Mouse (Mus musculus) forebrain, embryonic 12.5 days (tissue): Measurements from ENCODE around the gene Mettl16. TPM values are rescaled to one million over a fixed set of nuclear protein-coding genes. Genes with fewer than 3 reads are reported as not detected.
A peak's percentile ranks its signal among the peaks of the same experiment; 100 is the strongest.
"Not testable (repeated sequence)": the region's sequence is repeated elsewhere in the genome, so short reads cannot be mapped to it uniquely, and the experiment has no call there.

Experiments used
- ATAC-seq: fragments of 200-750 bp; cut with Nextera tagmentation; 2 replicates; pipeline ENCODE4 v1.8.0; 2017; ENCODE audit warnings: moderate TSS enrichment; ENCODE audit not compliant: low FRiP score
- H3K27ac ChIP-seq: fragments of 300-500 bp; sonication (generic); 2 replicates; pipeline ENCODE4 v1.5.1; 2016; ENCODE audit warnings: mild to moderate bottlenecking
- H3K27me3 ChIP-seq: fragments of 300-500 bp; sonication (generic); 2 replicates; pipeline ENCODE4 v1.6.1; 2016; ENCODE audit warnings: mild to moderate bottlenecking
- H3K36me3 ChIP-seq: fragments of 300-500 bp; sonication (generic); replicated peaks from 2 replicates; pipeline ENCODE4 v1.6.1; 2016; ENCODE audit warnings: mild to moderate bottlenecking
- H3K4me1 ChIP-seq: fragments of 300-500 bp; sonication (generic); 2 replicates; pipeline ENCODE4 v1.6.1; 2016
- H3K4me2 ChIP-seq: fragments of 300-500 bp; sonication (generic); 2 replicates; pipeline ENCODE4 v1.6.1; 2016; ENCODE audit warnings: mild to moderate bottlenecking, moderate library complexity
- H3K4me3 ChIP-seq: fragments of 300-500 bp; sonication (generic); replicated peaks from 2 replicates; pipeline ENCODE4 v1.5.1; 2016; ENCODE audit warnings: mild to moderate bottlenecking
- H3K9ac ChIP-seq: fragments of 300-500 bp; sonication (generic); 2 replicates; pipeline ENCODE4 v1.6.1; 2016; ENCODE audit warnings: mild to moderate bottlenecking
- H3K9me3 ChIP-seq: fragments of 300-500 bp; sonication (generic); 2 replicates; pipeline ENCODE4 v1.6.1; 2016
- WGBS: fragments of 180-500 bp; shearing (Covaris S2); methylation state at CpG from one replicate; pipeline ENCODE4 v1.1.7; 2016; 5-methylcytosine and 5-hydroxymethylcytosine counted together
- polyA plus RNA-seq: library from polyadenylated mRNA; unstranded; fragments of >200 nt; fragmentation: Nextera tagmentation; extraction: Ambion mirVana; gene quantifications from 2 replicates; pipeline ENCODE4 v1.2.1, GENCODE M21; 2016

Gene Mettl16
- polyA plus RNA-seq, 1 experiment from 2014 or later, result 56.6 TPM

DNA sequence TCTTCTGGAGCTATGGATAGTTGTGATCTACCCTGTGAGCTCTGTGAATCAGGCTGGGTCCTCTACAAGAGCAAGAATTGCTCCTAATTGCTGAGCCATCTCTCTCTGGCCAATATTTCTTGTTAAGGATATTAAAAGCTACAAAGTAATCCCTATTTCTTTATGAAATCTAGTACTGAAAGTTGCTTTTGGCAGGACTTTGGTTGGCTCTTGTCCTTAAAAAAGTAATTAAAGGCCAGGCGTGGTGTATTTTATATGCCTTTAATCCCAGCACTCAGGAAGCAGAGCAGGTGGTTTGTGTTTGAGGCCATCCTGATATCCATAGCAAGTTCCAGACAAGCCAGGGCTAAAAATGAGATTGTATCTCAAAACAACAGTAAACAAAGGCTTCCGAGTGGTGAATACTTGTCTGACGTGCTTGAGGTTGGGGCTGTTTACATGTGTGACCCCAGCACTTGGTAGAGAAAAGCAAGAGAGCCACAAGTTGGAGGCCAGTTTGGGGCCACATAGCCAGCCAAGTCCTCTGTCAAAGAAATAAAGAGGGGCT, 33.5 kb downstream of the Mettl16 start:
- Histone ChIP-seq H3K9ac (no peak overlapping the region), H3K36me3 (peaks cover 54% of the 10 kb centered on the region), H3K9me3 (no peaks in the 10 kb centered on the region), H3K4me2 (no peak overlapping the region), H3K27me3 (no peaks in the 10 kb centered on the region), H3K4me1 (no peaks in the 10 kb centered on the region), H3K27ac (no peak overlapping the region), H3K4me3 (no peak overlapping the region)
- ATAC-seq, result no peak
- WGBS, result 91% methylated on average over 3 of the region's 3 CpGs

DNA sequence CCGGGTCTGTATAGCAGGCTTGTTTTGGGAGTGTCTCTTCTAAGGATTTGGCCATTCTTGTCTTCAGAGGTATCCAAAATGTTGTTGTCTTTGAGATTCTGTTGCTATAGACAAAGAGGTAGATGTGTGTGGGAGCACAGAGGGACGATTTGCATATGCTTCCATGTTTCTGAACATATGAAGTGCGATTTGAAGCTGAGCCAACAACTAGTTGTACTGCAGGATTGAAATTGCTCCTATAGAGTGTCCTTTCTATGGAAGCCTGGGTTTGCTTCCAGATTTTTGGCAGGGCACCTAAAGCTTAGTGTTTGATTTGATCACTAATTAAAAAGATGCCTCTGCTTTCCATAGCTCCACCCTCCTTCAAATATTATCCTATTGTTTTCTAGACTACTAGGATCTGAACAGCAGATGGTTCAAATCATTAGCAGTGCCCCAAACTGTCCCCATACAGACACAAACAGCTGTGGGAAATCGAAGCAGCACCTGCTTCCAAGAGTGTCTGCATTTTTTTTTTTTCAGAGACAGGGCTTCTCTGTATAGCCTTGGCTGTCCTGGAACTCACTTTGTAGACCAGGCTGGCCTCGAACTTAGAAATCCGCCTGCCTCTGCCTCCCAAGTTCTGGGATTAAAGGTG, 36.7 kb downstream of the Mettl16 start:
- Histone ChIP-seq H3K27me3 (no peaks in the 10 kb centered on the region), H3K9me3 (no peaks in the 10 kb centered on the region), H3K27ac (peak overlapping the region; percentile 46), H3K4me3 (no peak overlapping the region), H3K9ac (no peak overlapping the region), H3K36me3 (peaks cover 48% of the 10 kb centered on the region), H3K4me2 (no peak overlapping the region), H3K4me1 (no peaks in the 10 kb centered on the region)
- ATAC-seq, result no peak
- 91% methylated on average over 6 of the region's 6 CpGs for WGBS

DNA sequence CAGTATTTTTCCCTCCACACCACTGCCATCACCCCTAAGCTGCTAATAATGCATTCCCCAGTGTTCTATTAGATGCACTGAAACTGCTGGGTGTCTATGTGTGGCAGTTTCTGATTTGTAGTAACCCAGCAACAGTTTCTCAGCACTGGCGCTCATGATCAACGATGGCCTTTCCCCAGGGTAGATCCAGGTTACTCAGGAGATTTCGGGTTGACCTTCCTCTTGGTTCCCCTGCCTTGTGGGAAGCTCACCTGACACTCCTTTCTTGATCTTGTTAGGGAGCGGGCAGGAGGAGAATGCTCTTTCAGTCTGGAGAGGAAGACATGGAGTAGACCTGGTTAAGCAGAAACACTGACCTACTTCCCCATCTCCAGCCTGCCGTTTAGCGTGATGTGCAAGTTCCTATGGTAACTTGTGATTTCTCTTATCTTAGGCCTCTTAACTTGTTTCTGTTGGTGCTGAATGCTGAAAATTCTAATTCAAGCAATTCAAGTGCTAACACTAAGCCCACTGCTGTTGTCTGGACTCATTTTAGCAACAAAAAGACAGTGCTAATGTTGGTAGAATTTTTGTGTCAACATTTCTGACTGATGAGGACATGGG, 37.7 kb downstream of the Mettl16 start:
- 96% methylated on average over 6 of the region's 6 CpGs for WGBS
- no peak for ATAC-seq
- Histone ChIP-seq H3K36me3 (peaks cover 49% of the 10 kb centered on the region), H3K4me3 (no peak overlapping the region), H3K9ac (no peak overlapping the region), H3K4me2 (no peak overlapping the region), H3K4me1 (no peaks in the 10 kb centered on the region), H3K27ac (no peak overlapping the region), H3K27me3 (no peaks in the 10 kb centered on the region), H3K9me3 (no peaks in the 10 kb centered on the region)

DNA sequence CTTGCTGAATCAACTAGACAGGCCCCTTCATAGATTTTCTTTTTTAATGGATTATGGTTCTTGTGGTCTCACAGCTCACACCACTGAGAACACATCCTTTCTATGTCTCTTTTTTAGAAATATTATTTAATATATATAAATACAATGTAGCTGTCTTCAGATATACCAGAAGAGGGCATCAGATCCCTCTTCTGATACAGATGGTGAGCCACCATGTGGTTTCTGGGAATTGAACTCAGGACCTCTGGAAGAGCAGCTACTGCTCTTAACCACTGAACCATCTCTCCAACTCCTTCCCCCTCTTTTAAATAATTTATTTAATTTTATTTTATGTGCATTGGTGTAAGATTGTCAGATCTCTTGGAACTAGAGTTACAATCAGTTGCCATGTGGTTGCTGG, 39.5 kb downstream of the Mettl16 start:
- no peak overlapping the region for H3K4me2 ChIP-seq
- no peaks in the 10 kb centered on the region for H3K27me3 ChIP-seq
- H3K4me1 ChIP-seq, result no peaks in the 10 kb centered on the region
- no peak overlapping the region for H3K4me3 ChIP-seq
- H3K36me3 ChIP-seq, result peaks cover 39% of the 10 kb centered on the region
- H3K9ac ChIP-seq, result no peak overlapping the region
- no peak overlapping the region for H3K27ac ChIP-seq
- no peaks in the 10 kb centered on the region for H3K9me3 ChIP-seq
- ATAC-seq, result no peak

DNA sequence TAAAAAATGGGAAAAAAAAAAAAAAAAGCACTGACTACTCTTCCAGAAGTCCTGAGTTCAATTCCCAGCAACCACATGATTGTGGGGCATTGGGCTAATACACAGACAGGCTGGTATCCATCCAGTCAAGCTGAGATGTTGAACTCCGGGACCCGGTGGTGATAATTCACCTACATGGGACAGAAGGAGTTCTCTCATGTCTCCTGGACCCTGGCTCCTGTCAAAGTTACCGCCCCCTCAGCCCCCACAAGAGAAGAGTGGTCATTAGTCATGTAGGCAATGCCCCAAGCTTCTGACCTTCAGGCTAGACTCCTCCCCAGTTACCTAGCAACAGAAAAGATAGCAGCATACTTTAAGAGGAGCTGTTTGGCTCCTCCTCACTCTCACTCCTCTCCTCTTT, 40.4 kb downstream of the Mettl16 start:
- not testable (repeated sequence) for H3K27ac ChIP-seq

DNA sequence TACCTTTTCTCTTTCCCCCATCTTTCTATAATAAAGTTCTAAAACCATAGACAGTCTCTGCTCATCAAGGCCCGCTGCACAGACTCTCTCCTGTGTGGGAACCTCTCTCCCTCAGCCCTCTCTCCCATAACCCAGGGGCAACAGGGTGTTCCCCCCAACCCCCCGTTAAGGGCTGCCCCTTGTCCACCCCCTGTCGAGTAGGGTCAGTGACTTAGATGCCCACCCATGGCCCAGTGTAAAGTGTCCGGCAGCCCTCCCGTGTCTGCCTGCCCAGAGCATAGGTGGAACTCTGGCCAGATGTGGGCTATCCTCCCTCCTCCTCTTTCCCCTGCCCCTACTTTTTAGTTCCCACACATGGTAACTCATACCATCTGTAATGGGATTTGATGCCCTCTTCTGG, 40.9 kb downstream of the Mettl16 start:
- no peak for ATAC-seq
- Histone ChIP-seq H3K4me3 (no peak overlapping the region), H3K4me1 (no peaks in the 10 kb centered on the region), H3K27me3 (no peaks in the 10 kb centered on the region), H3K27ac (no peak overlapping the region), H3K4me2 (no peak overlapping the region), H3K9me3 (no peaks in the 10 kb centered on the region), H3K36me3 (peaks cover 30% of the 10 kb centered on the region), H3K9ac (no peak overlapping the region)
- 96% methylated on average over 5 of the region's 5 CpGs for WGBS

More for the DNA sequence above, 40.4 kb downstream of the Mettl16 start:
- ATAC-seq, H3K4me1 ChIP-seq, H3K27me3 ChIP-seq, H3K9ac ChIP-seq, H3K4me2 ChIP-seq, H3K4me3 ChIP-seq, H3K9me3 ChIP-seq: not testable (repeated sequence)
- WGBS, result 87% methylated on average over 3 of the region's 3 CpGs
- H3K36me3 ChIP-seq, result peaks cover 32% of the 10 kb centered on the region

- no peaks in the 10 kb centered on the region for H3K9me3 ChIP-seq
- no peak overlapping the region for H3K27ac ChIP-seq
- no peaks in the 10 kb centered on the region for H3K4me1 ChIP-seq
- peaks cover 34% of the 10 kb centered on the region for H3K36me3 ChIP-seq
- no peak overlapping the region for H3K9ac ChIP-seq
- no peaks in the 10 kb centered on the region for H3K27me3 ChIP-seq
- ATAC-seq, result no peak
- no peak overlapping the region for H3K4me2 ChIP-seq
- no peak overlapping the region for H3K4me3 ChIP-seq
These were observed 45.2 kb downstream of the Mettl16 start for GRCm38 (mm10) chr11:74815795-74816194.

DNA sequence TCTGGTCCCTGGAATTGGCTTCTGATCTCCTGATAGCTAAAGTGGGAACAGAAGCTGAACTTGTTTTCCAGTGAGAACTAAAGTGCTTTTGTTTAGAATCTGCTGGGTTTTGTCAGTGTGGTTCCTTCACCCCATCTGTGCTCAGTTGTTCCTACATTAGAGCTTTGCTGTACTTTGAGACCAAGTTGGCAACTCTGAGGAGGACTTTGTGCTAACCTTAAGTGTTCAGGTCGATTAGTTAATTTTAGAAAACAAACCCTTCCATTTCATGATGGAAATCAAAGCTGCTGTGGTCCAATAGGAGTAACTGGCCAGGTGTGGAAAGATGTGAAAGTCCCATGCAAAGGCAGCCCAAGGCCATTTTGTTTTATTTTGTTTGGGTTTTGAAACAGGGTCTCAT, 50.3 kb downstream of the Mettl16 start:
- no peak overlapping the region for H3K4me2 ChIP-seq
- no peak overlapping the region for H3K4me3 ChIP-seq
- WGBS, result 74% methylated on average over 1 of the region's 1 CpGs
- H3K36me3 ChIP-seq, result peaks cover 28% of the 10 kb centered on the region
- no peak for ATAC-seq
- no peaks in the 10 kb centered on the region for H3K4me1 ChIP-seq
- no peaks in the 10 kb centered on the region for H3K9me3 ChIP-seq
- H3K27ac ChIP-seq, result no peak overlapping the region
- H3K9ac ChIP-seq, result no peak overlapping the region
- H3K27me3 ChIP-seq, result no peaks in the 10 kb centered on the region

DNA sequence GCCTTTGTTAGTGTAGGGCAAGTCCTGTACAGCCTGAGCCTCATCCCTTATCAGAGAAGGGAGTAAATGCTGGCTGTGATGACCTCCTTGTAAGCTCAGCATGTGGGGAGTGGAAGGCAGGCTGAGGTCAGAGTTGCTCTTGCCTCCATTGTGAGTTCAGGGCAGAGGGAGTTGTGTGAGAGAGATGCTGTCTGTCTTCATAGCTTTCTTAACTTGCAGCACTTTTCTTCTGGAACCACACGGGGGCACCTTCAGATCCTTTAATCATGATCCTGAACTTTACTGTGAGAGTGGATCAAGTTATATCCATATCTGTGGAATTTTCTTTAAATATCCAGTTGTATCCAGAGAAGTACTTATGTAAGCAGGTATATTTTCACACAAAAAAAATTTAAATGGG, 50.8 kb downstream of the Mettl16 start:
- WGBS, result 35% methylated on average over 1 of the region's 1 CpGs
- Histone ChIP-seq H3K27ac (no peak overlapping the region), H3K9ac (no peak overlapping the region), H3K4me3 (no peak overlapping the region), H3K4me2 (no peak overlapping the region), H3K4me1 (no peaks in the 10 kb centered on the region), H3K27me3 (no peaks in the 10 kb centered on the region), H3K9me3 (no peaks in the 10 kb centered on the region), H3K36me3 (peaks cover 24% of the 10 kb centered on the region)
- no peak for ATAC-seq

DNA sequence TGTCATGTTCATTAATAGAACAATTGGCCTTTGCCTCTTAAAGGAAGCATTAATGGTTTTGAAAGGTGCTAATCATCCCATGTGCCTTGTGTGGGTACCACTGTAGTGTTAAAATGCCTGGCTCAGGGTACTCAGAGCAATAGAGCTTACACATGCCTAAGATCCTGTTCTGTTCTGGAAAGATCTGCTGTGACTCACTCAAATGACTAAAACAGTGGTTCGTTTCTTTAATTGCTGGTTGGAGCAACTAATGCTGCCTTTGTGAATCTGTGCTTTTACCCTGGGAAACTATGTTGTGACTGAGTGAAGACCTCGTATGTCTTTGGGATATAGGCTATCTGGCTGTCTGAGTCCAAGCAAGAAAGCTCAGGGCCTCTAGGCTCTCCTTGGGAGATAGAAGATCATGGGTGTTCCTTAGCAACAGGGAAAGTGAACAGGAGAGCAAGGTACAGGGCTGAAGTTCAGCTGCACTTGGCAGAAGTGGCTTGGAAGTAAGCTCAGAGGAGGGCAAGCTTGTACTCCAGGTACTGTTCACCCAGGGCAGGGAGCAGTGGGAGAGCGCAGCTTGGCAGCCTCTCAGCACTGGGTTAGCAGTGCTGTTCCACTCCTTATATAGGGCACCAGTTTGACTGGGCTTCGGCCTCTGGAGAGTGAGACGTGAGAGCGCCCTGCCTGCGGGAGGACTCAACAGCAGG, 52.3 kb downstream of the Mettl16 start:
- 0 out of 2 replicates have a peak, but pooled peaks cover under 1% of the 10 kb centered on the region for H3K4me1 ChIP-seq
- H3K4me2 ChIP-seq, result no peak overlapping the region
- no peak overlapping the region for H3K27ac ChIP-seq
- no peaks in the 10 kb centered on the region for H3K9me3 ChIP-seq
- no peaks in the 10 kb centered on the region for H3K27me3 ChIP-seq
- H3K9ac ChIP-seq, result no peak overlapping the region
- 83% methylated on average over 7 of the region's 7 CpGs for WGBS
- no peak for ATAC-seq
- peaks cover 12% of the 10 kb centered on the region for H3K36me3 ChIP-seq
- no peak overlapping the region for H3K4me3 ChIP-seq

- H3K4me3 ChIP-seq, result no peak overlapping the region
- 79% methylated on average over 7 of the region's 7 CpGs for WGBS
- no peak for ATAC-seq
- no peaks in the 10 kb centered on the region for H3K27me3 ChIP-seq
- H3K4me1 ChIP-seq, result peaks cover 20% of the 10 kb centered on the region
- H3K9ac ChIP-seq, result no peak overlapping the region
- H3K27ac ChIP-seq, result no peak overlapping the region
- H3K4me2 ChIP-seq, result no peak overlapping the region
- H3K36me3 ChIP-seq, result no peaks in the 10 kb centered on the region
- H3K9me3 ChIP-seq, result no peaks in the 10 kb centered on the region
These were observed 55.5 kb downstream of the Mettl16 start for GRCm38 (mm10) chr11:74826151-74826550.

- H3K4me2 ChIP-seq, result no peak overlapping the region
- H3K4me1 ChIP-seq, result peaks cover 20% of the 10 kb centered on the region
- H3K27ac ChIP-seq, result no peak overlapping the region
- H3K9me3 ChIP-seq, result no peaks in the 10 kb centered on the region
- no peaks in the 10 kb centered on the region for H3K36me3 ChIP-seq
- 90% methylated on average over 5 of the region's 5 CpGs for WGBS
- ATAC-seq, result no peak
- H3K27me3 ChIP-seq, result no peaks in the 10 kb centered on the region
- no peak overlapping the region for H3K9ac ChIP-seq
- no peak overlapping the region for H3K4me3 ChIP-seq
These were observed 56.1 kb downstream of the Mettl16 start for GRCm38 (mm10) chr11:74826702-74827101.
